Mouse (Mus musculus) forebrain, embryonic 16.5 days (tissue): ENCODE data around the gene Ptp4a2. TPM values are rescaled to one million over a fixed set of nuclear protein-coding genes. Genes with fewer than 3 reads are reported as not detected.

Experiments used
- ATAC-seq: fragments of 200-750 bp; cut with Nextera tagmentation; 2 replicates; pipeline ENCODE4 v1.8.0; 2017; ENCODE audit warnings: mild to moderate bottlenecking, moderate library complexity
- H3K27ac ChIP-seq: fragments of 300-500 bp; sonication (generic); 2 replicates; pipeline ENCODE4 v1.5.1; 2014; ENCODE audit warnings: low read length, control low read depth
- H3K27me3 ChIP-seq: fragments of 300-500 bp; sonication (generic); replicated peaks from 2 replicates; pipeline ENCODE4 v1.6.1; 2014; ENCODE audit warnings: low read length; ENCODE audit not compliant: control insufficient read depth, insufficient read depth
- H3K36me3 ChIP-seq: fragments of 300-500 bp; sonication (generic); 2 replicates; pipeline ENCODE4 v1.6.1; 2014; ENCODE audit not compliant: control insufficient read depth, insufficient read depth
- H3K4me1 ChIP-seq: fragments of 300-500 bp; sonication (generic); replicated peaks from 2 replicates; pipeline ENCODE4 v1.6.1; 2014; ENCODE audit warnings: low read length; ENCODE audit not compliant: control insufficient read depth, insufficient read depth
- H3K4me2 ChIP-seq: fragments of 300-500 bp; sonication (generic); 2 replicates; pipeline ENCODE4 v1.6.1; 2014; ENCODE audit warnings: mild to moderate bottlenecking, low read length, control low read depth
- H3K4me3 ChIP-seq: fragments of 300-500 bp; sonication (generic); replicated peaks from 2 replicates; pipeline ENCODE4 v1.5.1; 2014; ENCODE audit warnings: mild to moderate bottlenecking, low read length, control low read depth
- H3K9ac ChIP-seq: fragments of 300-500 bp; sonication (generic); replicated peaks from 2 replicates; pipeline ENCODE4 v1.6.1; 2014; ENCODE audit warnings: low read depth, low read length, control low read depth
- H3K9me3 ChIP-seq: fragments of 300-500 bp; sonication (generic); 2 replicates; pipeline ENCODE4 v1.6.1; 2016; ENCODE audit warnings: low read length; ENCODE audit not compliant: control insufficient read depth
- WGBS: fragments of 180-500 bp; shearing (Covaris S2); extraction: QIAGEN DNeasy Blood & Tissue Kit; methylation state at CpG from one replicate; pipeline ENCODE4 v1.1.7; 2014; 5-methylcytosine and 5-hydroxymethylcytosine counted together
- polyA plus RNA-seq: library from polyadenylated mRNA; unstranded; fragments of >200 nt; fragmentation: Nextera tagmentation; extraction: Ambion mirVana; gene quantifications from 2 replicates; pipeline ENCODE4 v1.2.1, GENCODE M21; 2015

Ptp4a2 gene
- polyA plus RNA-seq, 1 experiment from 2014 or later: 278 TPM

DNA sequence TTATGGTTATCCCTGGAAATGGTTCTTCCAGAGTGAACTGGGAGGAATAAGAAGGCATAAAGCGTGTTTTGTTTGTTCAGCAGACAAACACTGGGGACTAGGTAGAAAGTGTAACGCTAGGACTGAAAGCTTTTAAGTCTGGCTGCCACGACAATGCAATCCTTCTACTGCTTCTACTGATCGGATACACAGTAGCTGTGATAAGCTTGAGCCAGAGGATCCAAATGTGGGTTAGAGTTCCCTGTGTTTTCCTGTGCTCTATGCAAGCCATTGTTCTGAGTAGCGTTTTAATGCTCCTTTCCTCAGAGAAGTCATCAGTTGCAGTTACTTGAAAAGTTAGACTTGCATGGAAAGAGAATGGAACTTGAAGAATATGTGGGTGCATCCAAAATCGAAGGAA is 23.6 kb downstream of the Ptp4a2 start:
- 77% methylated on average over 6 of the region's 6 CpGs for WGBS
- Histone ChIP-seq H3K4me1 (peaks cover 3% of the 10 kb centered on the region; the same call in 1 of the 2 replicates), H3K9ac (no peak overlapping the region), H3K36me3 (no peaks in the 10 kb centered on the region), H3K27me3 (no peaks in the 10 kb centered on the region), H3K9me3 (no peaks in the 10 kb centered on the region), H3K27ac (no peak overlapping the region), H3K4me2 (no peak overlapping the region), H3K4me3 (no peak overlapping the region)
- ATAC-seq: no peak

DNA sequence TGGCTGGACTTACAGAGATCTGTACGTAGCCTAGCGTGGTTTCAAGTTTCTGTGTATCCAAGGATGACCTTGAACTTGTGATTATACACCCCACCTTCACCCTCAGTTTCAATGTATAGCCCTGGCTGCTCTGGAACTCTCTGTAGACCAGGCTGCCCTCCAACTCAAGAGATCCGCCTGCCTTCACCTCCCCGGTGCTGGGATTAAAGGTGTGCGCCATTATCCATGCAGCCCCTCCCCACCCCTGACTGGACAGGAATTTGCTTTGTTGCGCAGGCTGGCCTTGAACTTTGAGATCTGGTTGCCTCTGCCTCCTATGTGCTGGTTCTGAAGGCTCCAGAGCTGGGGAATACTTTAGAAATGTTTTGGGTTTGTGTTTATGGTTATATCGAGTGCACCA is 24.3 kb downstream of the Ptp4a2 start:
- H3K4me3 ChIP-seq: no peak overlapping the region
- 94% methylated on average over 7 of the region's 7 CpGs for WGBS
- H3K9ac ChIP-seq: no peak overlapping the region
- H3K27ac ChIP-seq: no peak overlapping the region
- no peak overlapping the region for H3K4me2 ChIP-seq
- H3K4me1 ChIP-seq: peaks cover 3% of the 10 kb centered on the region; the same call in 1 of the 2 replicates
- H3K36me3 ChIP-seq: no peaks in the 10 kb centered on the region
- no peaks in the 10 kb centered on the region for H3K9me3 ChIP-seq
- ATAC-seq: no peak
- H3K27me3 ChIP-seq: no peaks in the 10 kb centered on the region

DNA sequence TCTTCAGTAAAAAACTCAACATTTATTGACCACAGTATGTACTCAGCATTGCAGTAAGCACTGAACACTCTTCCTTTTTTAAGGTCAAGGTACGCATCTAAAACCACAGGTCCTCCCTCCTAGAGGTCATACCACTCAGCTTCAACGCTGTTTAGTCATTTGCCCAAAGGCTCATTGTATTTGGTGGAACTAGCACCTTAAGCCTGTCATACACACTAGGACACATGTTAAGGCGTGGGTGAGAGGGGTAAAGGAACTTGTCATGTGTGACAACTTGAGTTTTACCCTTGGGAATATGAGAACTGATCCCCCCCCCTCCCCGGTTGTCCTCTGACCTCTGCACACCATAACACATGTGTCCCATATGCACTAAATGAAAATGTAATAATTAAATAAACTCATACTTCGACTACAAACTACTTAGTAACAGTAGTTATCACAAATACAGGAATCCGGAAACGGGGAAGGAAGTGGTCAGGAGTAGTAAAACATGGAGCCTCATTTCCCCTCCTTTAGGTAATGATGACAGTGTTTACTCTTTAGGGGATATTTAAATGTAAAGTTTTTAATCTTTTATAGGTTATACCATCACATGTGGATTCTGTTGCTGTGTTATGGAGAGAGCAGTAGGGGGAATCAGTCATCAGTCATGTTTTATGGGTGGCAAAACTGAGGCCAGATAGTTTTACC is 29.0 kb downstream of the Ptp4a2 start:
- H3K4me2 ChIP-seq: no peak overlapping the region
- H3K4me1 ChIP-seq: no peaks in the 10 kb centered on the region
- H3K36me3 ChIP-seq: peaks cover 6% of the 10 kb centered on the region; the same call in 1 of the 2 replicates
- no peak overlapping the region for H3K27ac ChIP-seq
- no peak overlapping the region for H3K4me3 ChIP-seq
- H3K27me3 ChIP-seq: no peaks in the 10 kb centered on the region
- H3K9ac ChIP-seq: no peak overlapping the region
- ATAC-seq: no peak
- no peaks in the 10 kb centered on the region for H3K9me3 ChIP-seq
- WGBS: 95% methylated on average over 7 of the region's 7 CpGs

DNA sequence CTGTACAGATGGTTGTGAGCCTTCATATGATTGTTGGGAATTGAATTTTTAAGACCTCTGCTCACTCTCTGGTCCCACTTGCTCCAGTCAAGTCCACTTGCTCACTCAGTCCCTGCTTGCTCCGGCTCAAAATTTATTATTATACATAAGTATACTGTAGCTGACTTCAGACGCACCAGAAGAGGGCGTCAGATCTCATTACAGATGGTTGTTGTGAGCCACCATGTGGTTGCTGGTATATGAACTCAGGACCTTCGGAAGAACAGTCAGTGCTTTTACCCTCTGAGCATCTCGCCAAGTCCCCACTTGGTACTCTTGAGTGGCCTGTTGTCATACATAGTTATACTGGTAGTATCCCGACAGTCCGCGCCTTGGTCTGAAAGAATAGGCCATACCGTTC is 35.8 kb downstream of the Ptp4a2 start:
- Histone ChIP-seq H3K27ac (no peak overlapping the region), H3K9ac (no peak overlapping the region), H3K4me1 (no peaks in the 10 kb centered on the region), H3K27me3 (no peaks in the 10 kb centered on the region), H3K9me3 (no peaks in the 10 kb centered on the region), H3K36me3 (peaks cover 14% of the 10 kb centered on the region), H3K4me3 (no peak overlapping the region), H3K4me2 (no peak overlapping the region)
- WGBS: 81% methylated on average over 9 of the region's 9 CpGs
- ATAC-seq: no peak

DNA sequence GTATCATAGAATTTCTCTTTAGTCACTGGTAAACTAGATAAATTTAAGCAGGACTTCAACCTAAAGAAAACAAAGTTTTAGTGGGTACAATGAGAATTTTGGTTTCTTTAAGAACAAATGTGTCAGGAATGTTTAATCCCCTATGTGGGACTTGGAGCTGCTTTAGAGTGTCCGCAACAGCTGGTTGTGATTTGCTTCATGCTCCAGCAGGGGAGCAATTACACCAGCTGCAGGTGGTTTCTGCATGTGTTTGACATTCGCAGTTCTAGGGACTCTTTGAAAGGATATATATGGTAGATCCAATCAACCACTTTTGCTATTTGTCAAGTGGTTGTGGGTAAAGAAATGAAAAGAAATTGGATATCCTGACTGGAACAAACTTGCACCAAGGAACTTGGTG is 39.5 kb downstream of the Ptp4a2 start:
- H3K9me3 ChIP-seq: no peaks in the 10 kb centered on the region
- no peaks in the 10 kb centered on the region for H3K27me3 ChIP-seq
- no peak overlapping the region for H3K9ac ChIP-seq
- WGBS: 73% methylated on average over 2 of the region's 2 CpGs
- no peak overlapping the region for H3K27ac ChIP-seq
- H3K4me3 ChIP-seq: no peak overlapping the region
- no peak for ATAC-seq
- H3K4me2 ChIP-seq: no peak overlapping the region
- H3K36me3 ChIP-seq: peaks cover 6% of the 10 kb centered on the region
- H3K4me1 ChIP-seq: 0 out of 2 replicates have a peak, but pooled peaks cover 1% of the 10 kb centered on the region

DNA sequence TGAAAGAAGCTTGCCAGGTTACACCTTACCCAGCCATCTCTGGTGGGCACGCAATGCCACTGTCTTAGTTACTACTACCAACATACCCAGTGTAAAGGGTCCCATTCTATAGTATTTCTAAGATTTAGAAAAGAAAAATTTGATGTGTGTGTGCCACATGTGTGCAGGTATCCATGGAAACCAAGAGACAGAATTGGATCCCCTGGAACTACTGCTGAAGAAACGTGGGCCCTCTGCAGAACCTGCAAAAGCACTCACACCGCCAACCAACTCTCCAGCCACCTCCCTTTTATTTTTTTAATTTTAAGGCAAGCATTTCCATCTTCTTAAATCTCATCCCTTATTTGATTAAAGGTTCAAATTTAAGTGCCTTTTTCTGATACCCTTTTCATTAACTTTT is 40.8 kb downstream of the Ptp4a2 start:
- H3K9ac ChIP-seq: no peak overlapping the region
- peaks cover 3% of the 10 kb centered on the region; the same call in 1 of the 2 replicates for H3K36me3 ChIP-seq
- ATAC-seq: no peak
- no peaks in the 10 kb centered on the region for H3K9me3 ChIP-seq
- H3K27me3 ChIP-seq: no peaks in the 10 kb centered on the region
- 81% methylated on average over 3 of the region's 3 CpGs for WGBS
- no peak overlapping the region for H3K4me2 ChIP-seq
- H3K27ac ChIP-seq: no peak overlapping the region
- H3K4me1 ChIP-seq: 0 out of 2 replicates have a peak, but pooled peaks cover 3% of the 10 kb centered on the region
- H3K4me3 ChIP-seq: no peak overlapping the region

DNA sequence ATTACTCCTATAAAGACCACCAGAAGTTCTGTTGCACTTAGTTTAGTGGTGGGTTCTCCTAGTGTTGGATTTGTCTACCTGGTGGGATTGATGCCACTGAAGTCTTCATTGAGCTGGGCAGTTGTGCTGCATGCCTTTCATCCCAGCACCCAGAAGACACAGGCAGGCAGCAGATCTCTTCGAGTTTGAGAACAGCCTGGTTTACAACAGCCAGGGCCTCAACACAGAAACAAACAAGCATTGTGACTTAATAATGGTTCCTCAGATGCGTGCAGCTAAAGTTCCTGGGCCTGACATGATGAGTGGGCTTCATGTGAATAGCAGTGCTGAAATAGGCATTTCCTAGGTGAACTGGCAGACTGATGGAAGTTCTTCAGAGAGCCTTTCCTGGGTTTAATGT is 42.0 kb downstream of the Ptp4a2 start:
- ATAC-seq: no peak
- 0 out of 2 replicates have a peak, but pooled peaks cover 3% of the 10 kb centered on the region for H3K4me1 ChIP-seq
- H3K4me2 ChIP-seq: no peak overlapping the region
- peaks cover 3% of the 10 kb centered on the region; the same call in 1 of the 2 replicates for H3K36me3 ChIP-seq
- WGBS: 71% methylated on average over 2 of the region's 2 CpGs
- no peak overlapping the region for H3K9ac ChIP-seq
- no peaks in the 10 kb centered on the region for H3K27me3 ChIP-seq
- no peaks in the 10 kb centered on the region for H3K9me3 ChIP-seq
- H3K4me3 ChIP-seq: no peak overlapping the region
- H3K27ac ChIP-seq: no peak overlapping the region

DNA sequence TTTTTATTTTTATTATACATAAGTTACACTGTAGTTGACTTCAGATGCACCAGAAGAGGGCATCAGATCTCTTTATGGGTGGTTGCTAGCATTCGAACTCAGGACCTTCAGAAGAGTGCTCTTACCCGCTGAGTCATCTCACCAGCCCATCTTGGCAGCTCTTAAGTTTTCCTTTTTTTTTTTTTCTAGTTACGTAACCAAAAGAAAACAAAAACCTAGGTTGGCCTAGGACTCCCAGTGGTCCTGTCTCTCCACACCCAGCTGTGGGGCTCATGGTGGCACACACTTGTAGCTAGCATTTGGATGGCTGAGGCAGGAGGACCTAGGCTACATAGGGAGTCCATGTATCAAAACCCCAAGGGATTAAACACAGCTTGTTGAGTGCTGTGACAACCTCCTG is 43.0 kb downstream of the Ptp4a2 start:
- H3K27me3 ChIP-seq: no peaks in the 10 kb centered on the region
- no peak overlapping the region for H3K4me3 ChIP-seq
- H3K36me3 ChIP-seq: no peaks in the 10 kb centered on the region
- H3K9me3 ChIP-seq: no peaks in the 10 kb centered on the region
- no peak overlapping the region for H3K27ac ChIP-seq
- H3K4me1 ChIP-seq: 0 out of 2 replicates have a peak, but pooled peaks cover 3% of the 10 kb centered on the region
- no peak overlapping the region for H3K9ac ChIP-seq
- ATAC-seq: no peak
- no peak overlapping the region for H3K4me2 ChIP-seq
- WGBS: 99% methylated on average over 3 of the region's 3 CpGs

DNA sequence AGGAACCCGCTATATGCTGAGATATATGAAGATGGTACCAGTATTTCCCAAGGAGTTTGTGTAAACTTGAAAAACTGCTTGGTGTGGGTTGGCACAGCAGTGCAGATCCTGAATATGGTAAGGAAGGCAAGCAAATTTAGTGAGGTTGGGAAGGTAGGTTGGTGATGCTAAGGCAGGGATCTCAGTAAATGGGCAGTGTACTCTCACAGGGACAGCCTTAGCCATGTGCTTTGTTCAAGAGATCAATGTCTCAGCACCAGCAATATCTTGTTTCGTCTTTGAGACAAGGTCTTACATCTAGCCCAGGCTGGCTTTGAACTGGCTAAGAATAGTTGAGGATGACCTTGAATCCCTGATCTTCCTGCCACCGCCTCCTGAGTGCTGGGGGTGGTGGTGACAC is 43.6 kb downstream of the Ptp4a2 start:
- Histone ChIP-seq H3K4me2 (no peak overlapping the region), H3K4me3 (no peak overlapping the region), H3K9ac (no peak overlapping the region)

More for the DNA sequence above, 43.6 kb downstream of the Ptp4a2 start:
- no peaks in the 10 kb centered on the region for H3K9me3 ChIP-seq
- ATAC-seq: no peak
- 84% methylated on average over 3 of the region's 3 CpGs for WGBS
- H3K27ac ChIP-seq: no peak overlapping the region
- 0 out of 2 replicates have a peak, but pooled peaks cover 3% of the 10 kb centered on the region for H3K4me1 ChIP-seq
- no peaks in the 10 kb centered on the region for H3K27me3 ChIP-seq
- no peaks in the 10 kb centered on the region for H3K36me3 ChIP-seq
